Mouse (Mus musculus) liver, embryonic 13.5 days (tissue): ENCODE data around the gene Pdcd1lg2. TPM values are rescaled to one million over a fixed set of nuclear protein-coding genes. Genes with fewer than 3 reads are reported as not detected.

ENCODE experiments used
- ATAC-seq: fragments of 200-750 bp; cut with Nextera tagmentation; 2 replicates; pipeline ENCODE4 v1.8.0; 2017; ENCODE audit warnings: low read depth, mild to moderate bottlenecking, moderate number of reproducible peaks, moderate library complexity
- DNase-seq: peaks from one replicate; pipeline ENCODE4 v3.0.0; 2022
- H3K27ac ChIP-seq: fragments of 300-500 bp; sonication (generic); 2 replicates; pipeline ENCODE4 v1.5.1; 2015; ENCODE audit warnings: moderate library complexity, mild to moderate bottlenecking, inconsistent platforms
- H3K27me3 ChIP-seq: fragments of 300-500 bp; sonication (generic); 2 replicates; pipeline ENCODE4 v1.6.1; 2015; ENCODE audit warnings: mild to moderate bottlenecking, inconsistent platforms
- H3K36me3 ChIP-seq: fragments of 300-500 bp; sonication (generic); 2 replicates; pipeline ENCODE4 v1.6.1; 2015; ENCODE audit warnings: mild to moderate bottlenecking, inconsistent platforms
- H3K4me1 ChIP-seq: fragments of 300-500 bp; sonication (generic); replicated peaks from 2 replicates; pipeline ENCODE4 v1.6.1; 2015; ENCODE audit warnings: inconsistent platforms
- H3K4me2 ChIP-seq: fragments of 300-500 bp; sonication (generic); 2 replicates; pipeline ENCODE4 v1.6.1; 2015; ENCODE audit warnings: inconsistent platforms, mild to moderate bottlenecking, moderate library complexity
- H3K4me3 ChIP-seq: fragments of 300-500 bp; sonication (generic); replicated peaks from 2 replicates; pipeline ENCODE4 v1.5.1; 2015; ENCODE audit warnings: mild to moderate bottlenecking, inconsistent platforms
- H3K9ac ChIP-seq: fragments of 300-500 bp; sonication (generic); 2 replicates; pipeline ENCODE4 v1.6.1; 2015; ENCODE audit warnings: mild to moderate bottlenecking, inconsistent platforms
- H3K9me3 ChIP-seq: fragments of 300-500 bp; sonication (generic); replicated peaks from 2 replicates; pipeline ENCODE4 v1.6.1; 2016; ENCODE audit warnings: inconsistent platforms
- WGBS: fragments of 180-500 bp; shearing (Covaris S2); methylation state at CpG from one replicate; pipeline ENCODE4 v1.1.7; 2015; ENCODE audit not compliant: insufficient replicate concordance; 5-methylcytosine and 5-hydroxymethylcytosine counted together
- polyA plus RNA-seq: library from polyadenylated mRNA; unstranded; fragments of >200 nt; fragmentation: Nextera tagmentation; extraction: Ambion mirVana; gene quantifications from 2 replicates; pipeline ENCODE4 v1.2.1, GENCODE M21; 2015

The Pdcd1lg2 gene
- polyA plus RNA-seq, 1 experiment from 2014 or later: 0.06 TPM

DNA sequence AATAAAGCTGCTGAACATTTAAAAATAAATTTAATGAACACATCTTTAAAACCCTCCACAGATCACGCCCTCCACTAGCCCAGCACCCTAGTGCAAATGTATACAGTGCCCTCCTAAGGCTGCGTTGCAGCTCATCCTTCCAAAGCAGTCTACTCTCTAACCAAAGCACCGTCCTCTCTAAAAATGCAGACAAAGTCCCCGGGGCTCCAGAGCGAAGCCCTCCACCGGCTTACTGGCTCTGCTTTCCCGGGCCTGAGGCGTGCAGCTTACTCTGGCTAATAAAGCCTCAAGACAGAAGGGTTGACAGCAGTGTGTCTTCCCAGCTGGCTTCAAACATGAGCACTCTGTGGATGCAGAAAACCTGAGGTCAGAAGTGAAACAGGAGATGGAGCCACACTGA, 9.7 kb downstream of the Pdcd1lg2 start:
- H3K36me3 ChIP-seq: no peaks in the 10 kb centered on the region
- H3K9ac ChIP-seq: no peak overlapping the region
- 78% methylated on average over 8 of the region's 8 CpGs for WGBS
- no peaks in the 10 kb centered on the region for H3K9me3 ChIP-seq
- no peak overlapping the region for H3K27ac ChIP-seq
- peaks cover 27% of the 10 kb centered on the region for H3K4me1 ChIP-seq
- no peak for ATAC-seq
- DNase-seq: no peak
- H3K4me2 ChIP-seq: no peak overlapping the region
- no peak overlapping the region for H3K4me3 ChIP-seq
- H3K27me3 ChIP-seq: no peaks in the 10 kb centered on the region

GRCm38 (mm10) chr19:29422013-29422645, 11.4 kb downstream of the Pdcd1lg2 start:
- H3K9ac ChIP-seq: no peak overlapping the region
- H3K27me3 ChIP-seq: no peaks in the 10 kb centered on the region
- no peaks in the 10 kb centered on the region for H3K9me3 ChIP-seq
- ATAC-seq (no peak), DNase-seq (no peak)
- H3K4me2 ChIP-seq: no peak overlapping the region
- H3K27ac ChIP-seq: no peak overlapping the region
- WGBS: 74% methylated on average over 16 of the region's 16 CpGs
- peaks cover 25% of the 10 kb centered on the region for H3K4me1 ChIP-seq
- H3K36me3 ChIP-seq: no peaks in the 10 kb centered on the region
- no peak overlapping the region for H3K4me3 ChIP-seq

DNA sequence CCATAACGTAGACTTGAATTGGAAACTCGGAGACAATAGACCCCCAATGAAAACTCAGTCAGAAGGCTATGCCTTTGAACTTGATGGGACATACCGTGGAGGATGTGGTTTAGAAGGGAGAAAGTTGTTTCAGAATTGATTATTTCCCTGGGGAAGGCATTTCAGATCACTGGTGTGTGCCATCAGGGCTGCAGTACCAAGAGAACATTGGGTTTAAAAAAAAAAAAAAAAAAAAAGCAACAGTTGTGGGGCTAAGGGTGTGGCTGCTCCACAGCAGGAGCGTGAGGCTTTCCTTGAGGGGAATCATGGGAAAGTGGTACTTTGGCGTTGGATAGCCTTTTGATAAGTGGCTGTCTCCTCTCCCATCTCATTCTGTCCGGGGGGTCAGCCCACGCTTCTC, 12.1 kb downstream of the Pdcd1lg2 start:
- ATAC-seq (no peak), DNase-seq (no peak)
- Histone ChIP-seq H3K4me3 (no peak overlapping the region), H3K9me3 (no peaks in the 10 kb centered on the region), H3K4me1 (peaks cover 20% of the 10 kb centered on the region), H3K27ac (no peak overlapping the region), H3K36me3 (no peaks in the 10 kb centered on the region), H3K27me3 (no peaks in the 10 kb centered on the region), H3K4me2 (no peak overlapping the region), H3K9ac (no peak overlapping the region)
- 63% methylated on average over 7 of the region's 7 CpGs for WGBS

GRCm38 (mm10) chr19:29430516-29430915, 19.8 kb downstream of the Pdcd1lg2 start:
- ATAC-seq (no peak), DNase-seq (no peak)
- Histone ChIP-seq H3K4me1 (peaks cover 14% of the 10 kb centered on the region), H3K27ac (no peak overlapping the region), H3K4me2 (no peak overlapping the region), H3K36me3 (no peaks in the 10 kb centered on the region), H3K9me3 (no peaks in the 10 kb centered on the region), H3K4me3 (no peak overlapping the region), H3K27me3 (no peaks in the 10 kb centered on the region), H3K9ac (no peak overlapping the region)
- 55% methylated on average over 3 of the region's 3 CpGs for WGBS

DNA sequence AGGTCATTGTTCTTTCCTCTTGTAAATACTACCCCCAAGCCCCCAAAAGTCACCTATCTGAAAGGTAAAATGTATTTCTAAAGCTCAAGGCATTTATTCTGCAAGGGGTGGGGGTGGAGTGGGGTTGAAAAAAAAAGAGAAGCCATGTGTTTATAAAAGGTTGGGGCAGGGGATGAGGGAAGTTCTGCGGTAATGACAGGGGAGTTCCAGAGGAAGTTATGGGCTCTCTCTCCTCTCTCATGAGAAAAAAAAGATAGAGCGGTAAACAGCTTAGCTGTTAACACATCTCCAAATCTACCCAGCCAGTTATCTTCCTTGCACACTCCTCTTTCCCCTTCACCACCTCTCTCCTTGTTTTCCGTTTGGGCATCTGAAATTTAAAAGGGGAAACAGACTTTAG, 20.2 kb downstream of the Pdcd1lg2 start:
- H3K9ac ChIP-seq: no peak overlapping the region
- no peaks in the 10 kb centered on the region for H3K36me3 ChIP-seq
- no peak overlapping the region for H3K27ac ChIP-seq
- WGBS: 14% methylated on average over 3 of the region's 3 CpGs
- peak; percentile 53; the same call in 1 of the 2 replicates for ATAC-seq
- no peaks in the 10 kb centered on the region for H3K9me3 ChIP-seq
- peaks cover 14% of the 10 kb centered on the region for H3K4me1 ChIP-seq
- DNase-seq: no peak
- H3K27me3 ChIP-seq: no peaks in the 10 kb centered on the region
- H3K4me2 ChIP-seq: no peak overlapping the region; the same call in 1 of the 2 replicates
- no peak overlapping the region for H3K4me3 ChIP-seq

- H3K9me3 ChIP-seq: no peaks in the 10 kb centered on the region
- peaks cover 6% of the 10 kb centered on the region for H3K4me1 ChIP-seq
- no peak overlapping the region for H3K27ac ChIP-seq
- no peak overlapping the region for H3K4me3 ChIP-seq
- no peak overlapping the region for H3K9ac ChIP-seq
- H3K27me3 ChIP-seq: no peaks in the 10 kb centered on the region
- no peak overlapping the region for H3K4me2 ChIP-seq
- no peaks in the 10 kb centered on the region for H3K36me3 ChIP-seq
- WGBS: 75% methylated on average over 18 of the region's 18 CpGs
- ATAC-seq: no peak
- no peak for DNase-seq
These were observed 26.2 kb downstream of the Pdcd1lg2 start for GRCm38 (mm10) chr19:29436793-29437479.

DNA sequence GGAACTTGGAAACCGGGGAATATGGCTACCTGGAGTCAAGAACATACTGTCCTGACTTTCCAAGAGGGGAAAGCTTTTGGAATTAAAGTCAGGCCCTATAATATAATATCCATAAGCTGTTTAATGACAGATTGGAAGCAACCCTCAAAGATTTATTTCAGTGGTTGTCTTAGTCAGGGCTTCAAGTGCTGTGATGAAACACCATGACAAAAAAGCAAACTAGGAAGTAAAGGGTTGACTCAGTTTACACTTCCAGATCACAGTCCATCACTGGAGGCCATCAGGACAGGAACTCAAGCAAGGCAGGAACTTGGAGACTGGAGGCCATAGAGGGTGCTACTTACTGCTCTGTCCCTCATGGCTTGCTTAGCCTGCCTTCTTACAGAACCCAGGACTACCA, 27.1 kb downstream of the Pdcd1lg2 start:
- no peak for ATAC-seq
- Histone ChIP-seq H3K27me3 (no peaks in the 10 kb centered on the region), H3K4me1 (peaks cover 6% of the 10 kb centered on the region), H3K36me3 (no peaks in the 10 kb centered on the region), H3K4me2 (no peak overlapping the region), H3K27ac (no peak overlapping the region), H3K4me3 (no peak overlapping the region), H3K9ac (no peak overlapping the region), H3K9me3 (no peaks in the 10 kb centered on the region)
- DNase-seq: no peak
- WGBS: 74% methylated on average over 1 of the region's 1 CpGs

DNA sequence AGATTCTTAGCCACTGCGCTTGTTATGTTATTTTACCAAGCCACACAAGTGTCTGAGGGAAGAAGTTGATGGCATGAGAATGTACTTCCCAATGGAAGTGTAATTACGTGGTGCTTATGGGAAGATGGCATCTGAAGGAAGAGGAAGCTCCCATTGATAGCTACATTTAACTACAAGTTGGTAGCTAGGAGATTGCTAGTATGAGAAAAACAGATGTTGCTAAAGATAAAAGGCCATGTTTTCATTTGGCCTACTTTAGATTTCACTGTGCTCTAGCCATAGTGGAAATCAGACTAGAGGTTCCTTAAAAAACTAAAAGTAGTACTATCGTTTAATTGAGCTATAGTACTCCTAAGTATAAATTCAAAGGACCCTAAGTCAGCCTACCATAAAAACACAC, 28.5 kb downstream of the Pdcd1lg2 start:
- Histone ChIP-seq H3K27ac (no peak overlapping the region), H3K4me1 (peaks cover 6% of the 10 kb centered on the region), H3K36me3 (no peaks in the 10 kb centered on the region), H3K9me3 (no peaks in the 10 kb centered on the region), H3K9ac (no peak overlapping the region), H3K4me3 (no peak overlapping the region), H3K27me3 (no peaks in the 10 kb centered on the region), H3K4me2 (no peak overlapping the region)
- ATAC-seq (no peak), DNase-seq (no peak)
- 32% methylated on average over 3 of the region's 3 CpGs for WGBS

GRCm38 (mm10) chr19:29442492-29442891, 31.8 kb downstream of the Pdcd1lg2 start:
- Histone ChIP-seq H3K4me3 (no peak overlapping the region), H3K4me1 (peaks cover 6% of the 10 kb centered on the region), H3K9ac (no peak overlapping the region), H3K9me3 (no peaks in the 10 kb centered on the region), H3K27ac (no peak overlapping the region), H3K27me3 (no peaks in the 10 kb centered on the region), H3K36me3 (no peaks in the 10 kb centered on the region), H3K4me2 (no peak overlapping the region)
- DNase-seq (no peak), ATAC-seq (no peak)
- WGBS: 38% methylated on average over 2 of the region's 2 CpGs

- no peak overlapping the region for H3K4me3 ChIP-seq
- no peaks in the 10 kb centered on the region for H3K9me3 ChIP-seq
- H3K36me3 ChIP-seq: no peaks in the 10 kb centered on the region
- no peaks in the 10 kb centered on the region for H3K4me1 ChIP-seq
- WGBS: 74% methylated on average over 3 of the region's 3 CpGs
- no peak overlapping the region for H3K27ac ChIP-seq
- H3K4me2 ChIP-seq: no peak overlapping the region
- H3K27me3 ChIP-seq: no peaks in the 10 kb centered on the region
- DNase-seq (no peak), ATAC-seq (no peak)
- H3K9ac ChIP-seq: no peak overlapping the region
These were observed 33.6 kb downstream of the Pdcd1lg2 start for GRCm38 (mm10) chr19:29444364-29444763.

DNA sequence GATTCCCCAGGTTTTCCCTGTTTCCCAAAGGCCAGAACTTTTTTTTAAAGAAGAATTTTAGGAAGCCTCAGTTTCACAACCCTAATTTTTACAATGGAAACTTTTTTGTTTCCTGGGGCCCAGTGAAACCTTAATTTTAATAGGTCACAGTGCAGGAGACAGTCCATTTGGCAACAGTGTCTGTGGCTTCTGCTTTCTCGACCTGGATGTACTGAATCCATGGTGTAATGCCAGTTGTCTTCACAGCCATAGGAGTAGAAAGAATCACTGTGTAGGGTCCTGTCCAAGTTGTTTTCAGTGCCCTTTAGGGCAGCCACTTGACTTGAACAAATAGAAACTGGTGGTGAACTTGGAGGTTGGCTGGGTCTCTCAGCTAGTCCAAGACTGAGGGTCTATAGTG, 37.7 kb downstream of the Pdcd1lg2 start:
- Histone ChIP-seq H3K4me2 (no peak overlapping the region), H3K4me3 (no peak overlapping the region), H3K36me3 (no peaks in the 10 kb centered on the region), H3K9ac (no peak overlapping the region), H3K4me1 (no peaks in the 10 kb centered on the region), H3K27ac (no peak overlapping the region), H3K9me3 (no peaks in the 10 kb centered on the region), H3K27me3 (no peaks in the 10 kb centered on the region)
- ATAC-seq: no peak
- no peak for DNase-seq
- 43% methylated on average over 1 of the region's 1 CpGs for WGBS

- H3K36me3 ChIP-seq: no peaks in the 10 kb centered on the region
- no peaks in the 10 kb centered on the region for H3K9me3 ChIP-seq
- no peak overlapping the region for H3K27ac ChIP-seq
- DNase-seq: no peak
- no peak overlapping the region for H3K4me3 ChIP-seq
- ATAC-seq: no peak
- no peak overlapping the region for H3K4me2 ChIP-seq
- no peaks in the 10 kb centered on the region for H3K4me1 ChIP-seq
- H3K27me3 ChIP-seq: no peaks in the 10 kb centered on the region
- WGBS: 77% methylated on average over 8 of the region's 8 CpGs
- H3K9ac ChIP-seq: no peak overlapping the region
These were observed 39.7 kb downstream of the Pdcd1lg2 start for GRCm38 (mm10) chr19:29450376-29450775.
